Mouse (Mus musculus) brain, embryonic 18.5 days (tissue): Measurements from ENCODE around the gene Cask.

ENCODE experiments used
- DNase-seq: peaks from one replicate; pipeline ENCODE4 v3.0.0-alpha.2; 2012; ENCODE audit warnings: low read depth, low spot score

Cask gene

GRCm38 (mm10) chrX:13518781-13519407 lies 332.3 kb downstream of the Cask start:
- DNase-seq: no peak

- DNase-seq: no peak
These were observed 333.1 kb downstream of the Cask start for GRCm38 (mm10) chrX:13518019-13518418.

GRCm38 (mm10) chrX:13516451-13516850 lies 334.7 kb downstream of the Cask start:
- no peak for DNase-seq

GRCm38 (mm10) chrX:13513864-13514263 lies 337.3 kb downstream of the Cask start:
- DNase-seq: no peak

GRCm38 (mm10) chrX:13513127-13513526 lies 338.0 kb downstream of the Cask start:
- no peak for DNase-seq

GRCm38 (mm10) chrX:13506376-13506775 lies 344.8 kb downstream of the Cask start:
- DNase-seq: no peak

GRCm38 (mm10) chrX:13504389-13504788 lies 346.8 kb downstream of the Cask start:
- no peak for DNase-seq

- no peak for DNase-seq
These were observed 348.2 kb downstream of the Cask start for GRCm38 (mm10) chrX:13502862-13503375.

GRCm38 (mm10) chrX:13500284-13500683 lies 350.9 kb downstream of the Cask start:
- no peak for DNase-seq

- no peak for DNase-seq
These were observed 356.1 kb downstream of the Cask start for GRCm38 (mm10) chrX:13494892-13495703.

GRCm38 (mm10) chrX:13492922-13493321 lies 358.2 kb downstream of the Cask start:
- no peak for DNase-seq

GRCm38 (mm10) chrX:13490941-13491340 lies 360.2 kb downstream of the Cask start:
- DNase-seq: no peak

GRCm38 (mm10) chrX:13489761-13490160 lies 361.4 kb downstream of the Cask start:
- no peak for DNase-seq

GRCm38 (mm10) chrX:13489001-13489400 lies 362.2 kb downstream of the Cask start:
- no peak for DNase-seq

- no peak for DNase-seq
These were observed 366.7 kb downstream of the Cask start for GRCm38 (mm10) chrX:13484447-13484846.

- DNase-seq: no peak
These were observed 368.6 kb downstream of the Cask start for GRCm38 (mm10) chrX:13482576-13482975.

GRCm38 (mm10) chrX:13479570-13479969 lies 371.6 kb downstream of the Cask start:
- no peak for DNase-seq

GRCm38 (mm10) chrX:13478298-13478697 lies 372.9 kb downstream of the Cask start:
- DNase-seq: no peak

GRCm38 (mm10) chrX:13477596-13477995 lies 373.6 kb downstream of the Cask start:
- no peak for DNase-seq

- no peak for DNase-seq
These were observed 375.8 kb downstream of the Cask start for GRCm38 (mm10) chrX:13475382-13475781.

- no peak for DNase-seq
These were observed 378.4 kb downstream of the Cask start for GRCm38 (mm10) chrX:13472751-13473225.

GRCm38 (mm10) chrX:13471925-13472324 lies 379.2 kb downstream of the Cask start:
- no peak for DNase-seq
